Mouse (Mus musculus): ENCODE measurements around the gene Olfm4.

The Olfm4 gene

DNA sequence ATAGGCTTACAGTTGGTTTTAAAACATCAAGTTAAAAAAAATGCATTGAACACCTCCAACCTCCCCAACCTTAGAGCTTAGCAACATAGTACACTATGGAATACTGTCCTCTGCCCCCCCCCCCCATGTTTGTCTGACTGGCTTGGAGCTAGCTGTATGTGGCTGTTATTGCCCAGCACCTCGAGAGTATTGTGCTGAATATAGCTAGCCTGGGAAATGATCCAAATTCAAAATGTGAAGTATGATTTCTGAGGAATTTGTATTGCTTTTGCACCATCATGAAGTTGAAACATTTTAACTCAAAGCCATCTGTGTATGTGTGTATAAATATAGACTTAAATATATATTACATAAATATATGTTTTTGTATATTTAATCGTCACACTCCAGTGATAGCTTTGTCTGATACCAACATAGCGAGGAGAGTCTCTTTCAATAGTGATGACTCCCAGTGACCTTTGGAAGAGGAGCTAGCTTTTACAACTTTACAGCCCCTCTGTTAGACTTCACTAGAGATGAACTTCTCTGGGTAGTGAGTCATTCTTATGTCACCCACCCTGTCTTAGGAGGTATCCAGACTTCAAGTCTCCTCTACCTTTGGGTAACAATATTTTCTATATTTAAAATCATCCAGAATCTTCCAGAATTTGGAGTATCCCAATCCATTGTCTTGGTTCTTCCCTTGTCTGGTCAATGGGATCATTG lies 45.6 kb downstream of the Olfm4 start:
- no peak for DNase-seq

DNA sequence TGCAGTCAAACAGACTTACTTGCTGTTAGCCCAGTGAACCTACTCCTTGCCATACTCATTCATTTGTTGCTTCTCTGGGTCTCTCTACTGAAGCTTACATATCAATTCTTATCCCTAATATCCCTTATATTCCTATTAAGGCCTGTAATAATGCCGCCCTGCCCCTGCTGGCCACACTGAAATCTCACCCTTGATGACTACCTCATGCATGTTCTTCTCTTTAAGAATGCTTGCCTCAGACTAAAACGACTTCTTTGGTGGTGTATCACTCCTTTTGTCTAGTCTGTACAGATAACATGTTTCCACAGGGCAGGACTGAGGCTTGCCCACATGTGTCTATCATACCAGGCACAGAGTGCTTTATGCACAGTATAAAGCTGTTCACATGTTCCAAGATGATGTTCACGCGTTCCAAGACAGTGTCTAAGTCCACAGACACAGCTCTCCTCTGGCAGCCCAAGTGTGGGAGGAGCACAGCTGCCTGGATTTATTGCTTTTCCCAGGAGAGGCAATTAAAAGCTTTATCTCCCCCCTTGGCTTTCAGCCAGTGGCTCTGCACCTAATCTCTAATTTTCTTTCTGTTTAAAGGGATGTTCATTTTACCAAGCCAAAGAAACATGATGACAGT lies 55.9 kb downstream of the Olfm4 start:
- no peak for DNase-seq

DNA sequence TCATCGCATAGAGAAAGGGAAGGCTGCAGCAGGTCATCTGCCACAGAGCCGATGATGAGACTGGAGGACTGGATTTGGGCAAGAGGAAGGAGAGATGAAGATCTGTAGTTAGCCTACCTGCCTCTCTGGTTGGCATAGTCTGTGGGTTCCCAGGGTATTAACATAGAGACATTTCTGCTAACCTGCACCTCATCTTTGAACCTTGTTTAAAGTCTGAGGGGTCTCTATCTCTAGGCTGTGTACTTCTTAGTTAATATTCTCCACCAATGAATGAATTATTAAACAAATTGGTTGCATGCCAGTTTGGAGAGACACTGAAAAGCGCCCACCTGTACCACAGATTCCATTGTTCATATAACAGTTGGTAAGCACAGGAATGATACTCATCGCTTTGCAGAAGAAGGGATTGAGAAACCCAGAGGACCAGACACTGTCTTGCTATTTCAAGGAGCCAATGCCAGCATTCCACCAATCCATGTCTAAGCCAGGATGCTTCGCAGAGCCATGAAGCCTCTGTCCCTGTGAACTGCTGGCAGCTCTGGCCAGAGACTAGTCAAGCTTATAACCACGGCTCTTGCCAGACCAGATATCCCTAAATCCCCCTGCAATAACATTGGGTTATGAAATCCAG lies 62.3 kb downstream of the Olfm4 start:
- no peak for DNase-seq

DNA sequence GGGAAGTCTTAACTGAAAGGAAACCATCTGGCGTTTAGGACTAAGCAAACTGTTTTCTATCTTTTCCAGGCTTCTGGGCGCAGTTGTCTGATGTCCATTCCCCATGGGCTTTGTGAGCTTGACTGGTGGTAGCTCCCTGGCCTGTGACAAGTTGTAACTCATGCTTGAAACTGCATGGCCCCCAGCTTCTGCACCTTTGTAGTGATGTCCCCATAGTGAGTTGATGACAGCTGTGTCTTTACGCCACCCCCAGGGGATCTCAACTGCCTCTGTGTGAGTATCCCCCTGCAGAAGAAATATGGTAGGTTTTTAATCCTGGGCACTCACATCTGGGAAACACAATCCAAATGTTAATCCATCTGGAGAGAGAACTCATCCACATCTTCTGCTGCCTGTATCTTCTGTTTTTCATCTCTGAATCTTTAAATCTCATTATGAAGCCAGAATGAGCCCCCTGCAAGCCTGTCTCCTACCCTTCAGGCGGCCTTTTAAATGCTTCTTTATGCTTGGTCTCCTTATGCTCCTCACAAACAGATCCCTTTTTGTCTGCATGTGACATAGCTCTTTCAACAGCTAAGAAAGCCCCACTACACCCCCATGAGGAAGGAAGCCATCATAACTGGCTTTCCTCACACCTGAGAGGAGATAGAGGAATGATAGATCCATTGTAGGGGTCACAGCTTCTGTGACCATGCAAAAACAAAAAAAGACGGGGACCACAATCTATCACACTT lies 63.7 kb downstream of the Olfm4 start:
- DNase-seq = no peak

DNA sequence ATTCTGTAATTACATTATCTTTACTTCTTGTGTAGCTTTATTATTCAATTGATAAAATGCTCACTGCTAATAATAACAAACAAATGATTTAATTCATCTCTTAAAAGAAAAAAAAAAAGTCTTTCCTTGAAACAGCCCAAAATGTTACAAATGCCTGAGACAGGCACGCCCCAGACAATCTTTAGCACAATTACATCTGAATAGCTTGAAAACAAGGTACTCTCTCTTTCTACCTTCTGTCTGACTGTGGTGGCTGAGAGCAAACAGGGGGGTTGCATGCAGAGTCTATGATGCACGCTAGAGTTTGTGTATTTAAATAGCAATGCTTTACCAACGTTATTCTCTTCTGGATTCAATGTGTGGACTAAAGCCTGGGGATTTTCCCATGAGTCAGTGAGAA lies 71.8 kb downstream of the Olfm4 start:
- DNase-seq = no peak

DNA sequence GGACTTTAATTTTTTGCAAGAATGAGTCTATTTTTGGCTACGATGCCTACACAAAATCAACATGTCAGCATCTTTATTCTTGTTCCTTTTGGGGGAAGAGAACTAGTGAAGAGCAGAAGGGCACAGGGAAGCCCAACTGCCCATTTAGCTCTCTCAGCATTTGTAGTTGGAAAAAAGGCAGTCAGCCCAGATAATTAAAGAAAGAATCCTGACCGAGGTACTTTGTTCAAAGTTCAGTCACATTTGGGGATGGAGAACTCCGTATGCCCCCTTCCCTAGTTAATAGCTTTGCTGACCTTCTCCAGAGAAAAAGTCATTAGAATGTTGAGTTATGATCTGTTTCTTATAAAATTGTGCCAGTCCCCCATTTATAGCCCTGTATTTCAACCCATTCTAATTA lies 77.8 kb downstream of the Olfm4 start:
- no peak for DNase-seq

DNA sequence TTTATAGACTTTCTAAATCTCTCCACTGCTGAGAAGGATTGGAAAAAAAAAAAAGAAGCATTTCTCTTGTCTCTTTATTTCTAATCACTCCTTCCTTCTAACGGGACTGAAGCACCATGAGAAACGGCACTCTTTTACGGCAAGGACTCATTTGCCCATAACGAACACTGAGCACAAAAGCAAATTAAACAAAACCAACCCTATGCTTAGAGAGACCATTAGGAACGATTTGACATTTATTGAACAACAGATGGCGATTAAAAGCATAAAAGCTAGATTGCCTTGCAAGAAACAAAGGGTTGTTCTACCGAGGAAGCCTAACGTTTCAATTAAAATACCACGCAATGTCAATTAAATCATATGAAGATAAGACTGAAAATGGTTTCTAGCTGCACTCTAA lies 79.0 kb downstream of the Olfm4 start:
- DNase-seq = no peak

DNA sequence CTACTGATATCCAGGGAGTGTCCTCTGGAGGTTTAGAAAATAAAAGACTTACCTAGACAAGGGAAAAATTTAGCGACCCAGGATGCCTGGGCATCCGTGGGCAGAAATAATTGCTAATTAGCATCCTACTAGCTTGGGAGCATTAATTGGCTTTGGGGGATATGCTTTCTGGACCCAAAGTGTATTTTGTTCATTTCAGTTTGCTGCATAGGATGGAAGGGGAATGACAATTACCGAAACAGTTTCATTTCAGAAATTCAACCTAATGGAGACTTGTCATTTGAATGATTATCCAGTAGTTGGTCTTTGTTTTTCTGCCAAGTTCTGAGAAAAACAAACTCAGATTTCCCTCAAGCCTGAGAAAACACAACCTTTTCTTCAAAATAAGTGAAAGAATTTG lies 86.7 kb downstream of the Olfm4 start:
- no peak for DNase-seq

Measured in cerebellum, postnatal 10 days (tissue).